Mouse (Mus musculus) MEL (cell line): ENCODE measurements around the gene Eef2k.

ENCODE experiments used
- CTCF ChIP-seq, 3 experiments: IDR thresholded peaks in 2 of 3; conservative IDR thresholded peaks in 1 of 3; 2 replicates each; pipeline ENCODE4 v1.5.1; 2011 to 2012; ENCODE audit warnings: low read length in 3 of 3, low read depth in 2 of 3, mild to moderate bottlenecking in 2 of 3, improper control_type of control experiment in 1 of 3, inconsistent platforms in 1 of 3, mixed read lengths in 1 of 3, moderate library complexity in 1 of 3; ENCODE audit not compliant: control insufficient read depth in 1 of 3, insufficient read depth in 1 of 3, poor library complexity in 1 of 3, severe bottlenecking in 1 of 3
- MAX ChIP-seq: IDR thresholded peaks from 2 replicates; pipeline ENCODE4 v1.6.1; 2011; ENCODE audit warnings: low read length, improper control_type of control experiment
- TCF12 ChIP-seq: IDR thresholded peaks from 2 replicates; pipeline ENCODE4 v1.6.1; 2014; ENCODE audit warnings: low read depth, mild to moderate bottlenecking, inconsistent platforms, low read length, improper control_type of control experiment, moderate library complexity
- ZKSCAN1 ChIP-seq: IDR thresholded peaks from 2 replicates; pipeline ENCODE4 v1.6.1; 2012; ENCODE audit warnings: low read depth, mild to moderate bottlenecking, inconsistent platforms, low read length, improper control_type of control experiment, moderate library complexity

DNA sequence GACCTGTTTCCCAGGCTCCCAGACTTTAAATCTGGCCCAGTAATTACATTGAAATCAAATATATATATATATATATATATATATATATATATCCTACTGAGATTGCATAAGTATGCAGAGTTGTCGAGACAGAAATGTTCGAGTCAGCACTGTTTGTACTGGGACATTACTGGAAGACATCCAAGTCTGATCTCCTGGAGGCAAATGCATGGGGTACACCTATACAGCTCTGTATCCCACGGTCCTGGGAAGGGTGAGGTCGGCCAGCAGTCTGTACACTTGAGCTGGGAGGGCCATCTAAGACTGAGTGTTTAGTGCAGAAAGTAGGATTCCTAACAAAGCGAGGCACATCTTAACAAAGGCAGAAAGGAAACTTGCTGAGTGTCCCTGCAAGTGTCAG, 27.3 kb downstream of the Eef2k start:
- no peak for TF ChIP-seq CTCF (IDR thresholded peaks at IDR 0.05 in 2 of 3, conservative IDR thresholded peaks at IDR 0.05 in 1 of 3; ENCODE audit: control insufficient read depth in 1 of 3, insufficient read depth in 1 of 3, low read depth in 2 of 3, low read length in 3 of 3, poor library complexity in 1 of 3, severe bottlenecking in 1 of 3)
- TF ChIP-seq MAX = no peak
- TF ChIP-seq ZKSCAN1 = no peak
- TF ChIP-seq TCF12 = no peak
